Mouse (Mus musculus) forebrain, postnatal 0 days (tissue): Measurements from ENCODE around the gene Fam49a. TPM values are rescaled to one million over a fixed set of nuclear protein-coding genes. Genes with fewer than 3 reads are reported as not detected.

ENCODE experiments used
- ATAC-seq: fragments of 200-750 bp; cut with Nextera tagmentation; 2 replicates; pipeline ENCODE4 v1.8.0; 2017; ENCODE audit warnings: mild to moderate bottlenecking, moderate library complexity
- DNase-seq: peaks from one replicate; pipeline ENCODE4 v3.0.0-alpha.2; 2015
- H3K27ac ChIP-seq: fragments of 300-500 bp; sonication (generic); 2 replicates; pipeline ENCODE4 v1.5.1; 2014; ENCODE audit warnings: low read depth, mild to moderate bottlenecking, antibody characterized with exemption, low read length, moderate library complexity, mixed read lengths
- H3K27me3 ChIP-seq: fragments of 300-500 bp; sonication (generic); 2 replicates; pipeline ENCODE4 v1.6.1; 2014; ENCODE audit warnings: mild to moderate bottlenecking, low read length, mixed read lengths; ENCODE audit not compliant: insufficient read depth
- H3K36me3 ChIP-seq: fragments of 300-500 bp; sonication (generic); 2 replicates; pipeline ENCODE4 v1.6.1; 2014; ENCODE audit warnings: mild to moderate bottlenecking, moderate library complexity; ENCODE audit not compliant: insufficient read depth
- H3K4me1 ChIP-seq: fragments of 300-500 bp; sonication (generic); 2 replicates; pipeline ENCODE4 v1.6.1; 2014; ENCODE audit warnings: antibody characterized with exemption; ENCODE audit not compliant: insufficient read depth
- H3K4me2 ChIP-seq: fragments of 300-500 bp; sonication (generic); 2 replicates; pipeline ENCODE4 v1.6.1; 2014; ENCODE audit warnings: low read depth, mild to moderate bottlenecking, moderate library complexity
- H3K4me3 ChIP-seq: fragments of 300-500 bp; sonication (generic); 2 replicates; pipeline ENCODE4 v1.5.1; 2014; ENCODE audit warnings: low read depth, low read length, mixed read lengths
- H3K9ac ChIP-seq: fragments of 300-500 bp; sonication (generic); 2 replicates; pipeline ENCODE4 v1.6.1; 2014; ENCODE audit warnings: mild to moderate bottlenecking
- H3K9me3 ChIP-seq: fragments of 300-500 bp; sonication (generic); 2 replicates; pipeline ENCODE4 v1.6.1; 2016; ENCODE audit warnings: low read length
- CTCF ChIP-seq: sonication (generic); IDR thresholded peaks from 2 replicates; pipeline ENCODE4 v1.5.1; 2016; ENCODE audit warnings: antibody characterized with exemption, control low read depth, low read depth
- whole genome bisulfite sequencing: fragments of 180-500 bp; shearing (Covaris S2); extraction: QIAGEN DNeasy Blood & Tissue Kit; methylation state at CpG from one replicate; pipeline ENCODE4 v1.1.7; 2014; 5-methylcytosine and 5-hydroxymethylcytosine counted together
- polyA plus RNA-seq: library from polyadenylated mRNA; unstranded; fragments of >200 nt; fragmentation: Nextera tagmentation; extraction: Ambion mirVana; gene quantifications from 2 replicates; pipeline ENCODE4 v1.2.1, GENCODE M21; 2015
- total RNA-seq: library from RNA; depleted of rRNA; stranded (reverse); fragments of >200 nt; gene quantifications from 2 replicates; pipeline ENCODE4 v1.2.3, GENCODE M21; 2014

Gene Fam49a
- total and polyA plus RNA-seq, 2 experiments from 2014 or later: 120 to 202 TPM

- no peaks in the 10 kb centered on the region for H3K27me3 ChIP-seq
- no peak overlapping the region for H3K4me2 ChIP-seq
- TF ChIP-seq CTCF: peak; percentile 93
- H3K9me3 ChIP-seq: no peaks in the 10 kb centered on the region
- no peak overlapping the region for H3K9ac ChIP-seq
- H3K36me3 ChIP-seq: no peaks in the 10 kb centered on the region
- DNase-seq (peak; percentile 79), ATAC-seq (no peak)
- no peak overlapping the region for H3K4me3 ChIP-seq
- 32% methylated on average over 5 of the region's 5 CpGs for WGBS
- H3K27ac ChIP-seq: no peak overlapping the region
- peaks cover 8% of the 10 kb centered on the region; the same call in 1 of the 2 replicates for H3K4me1 ChIP-seq
Measured at GRCm38 (mm10) chr12:12412674-12413073, 150.7 kb downstream of the Fam49a start.

DNA sequence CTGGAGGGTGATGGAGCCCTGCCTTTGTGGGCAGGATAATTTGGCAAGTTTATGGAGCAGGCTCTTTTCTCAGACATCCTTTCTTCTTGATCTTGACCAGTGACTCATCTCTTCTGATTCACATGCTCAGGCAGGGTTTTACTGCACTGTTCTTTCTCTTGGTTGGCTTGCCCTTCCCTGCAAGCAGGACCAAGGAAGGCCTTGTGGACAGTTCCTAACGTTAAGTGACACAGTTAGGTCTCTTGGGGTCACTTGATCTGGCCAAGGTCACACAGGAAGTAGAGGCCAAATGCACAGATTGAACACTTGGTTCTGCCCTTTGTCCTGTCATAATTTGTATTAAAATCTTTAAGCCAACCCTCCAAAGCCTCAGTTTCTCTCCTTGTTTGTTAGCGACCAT is 158.5 kb downstream of the Fam49a start:
- no peaks in the 10 kb centered on the region for H3K4me1 ChIP-seq
- H3K27ac ChIP-seq: no peak overlapping the region
- H3K9me3 ChIP-seq: no peaks in the 10 kb centered on the region
- H3K9ac ChIP-seq: no peak overlapping the region
- no peak for DNase-seq
- no peak for TF ChIP-seq CTCF
- no peak; the same call in 1 of the 2 replicates for ATAC-seq
- WGBS: 11% methylated on average over 2 of the region's 2 CpGs
- H3K27me3 ChIP-seq: no peaks in the 10 kb centered on the region
- no peak overlapping the region; the same call in 1 of the 2 replicates for H3K4me2 ChIP-seq
- no peak overlapping the region for H3K4me3 ChIP-seq
- H3K36me3 ChIP-seq: no peaks in the 10 kb centered on the region

GRCm38 (mm10) chr12:12420841-12421579 is 159.1 kb downstream of the Fam49a start:
- H3K4me1 ChIP-seq: no peaks in the 10 kb centered on the region
- DNase-seq: peak; percentile 94
- 8% methylated on average over 25 of the region's 25 CpGs for WGBS
- H3K27me3 ChIP-seq: no peaks in the 10 kb centered on the region
- H3K9ac ChIP-seq: peak overlapping the region; percentile 60
- peak overlapping the region; percentile 30 for H3K4me3 ChIP-seq
- H3K27ac ChIP-seq: peak overlapping the region; percentile 68; the same call in 1 of the 2 replicates
- H3K9me3 ChIP-seq: no peaks in the 10 kb centered on the region
- TF ChIP-seq CTCF: peak; percentile 99
- ATAC-seq: peak; percentile 98
- peak overlapping the region; percentile 55 for H3K4me2 ChIP-seq
- no peaks in the 10 kb centered on the region for H3K36me3 ChIP-seq

DNA sequence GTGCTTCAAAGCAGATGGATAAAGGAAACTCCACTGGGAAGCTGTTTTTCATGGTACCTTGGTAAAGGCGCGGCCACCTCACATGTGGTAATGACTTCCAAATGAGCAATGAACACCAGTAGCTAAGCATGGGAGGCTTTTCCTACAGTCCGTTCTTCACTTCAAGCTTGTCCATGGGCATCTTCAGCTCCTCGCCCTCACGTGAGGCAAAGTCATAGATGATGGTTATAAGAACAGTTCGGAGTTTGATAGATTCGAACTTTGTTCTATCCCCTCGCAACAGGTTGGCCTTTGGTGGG is 159.6 kb downstream of the Fam49a start:
- no peak for TF ChIP-seq CTCF
- H3K4me2 ChIP-seq: no peak overlapping the region
- 90% methylated on average over 8 of the region's 8 CpGs for WGBS

DNA sequence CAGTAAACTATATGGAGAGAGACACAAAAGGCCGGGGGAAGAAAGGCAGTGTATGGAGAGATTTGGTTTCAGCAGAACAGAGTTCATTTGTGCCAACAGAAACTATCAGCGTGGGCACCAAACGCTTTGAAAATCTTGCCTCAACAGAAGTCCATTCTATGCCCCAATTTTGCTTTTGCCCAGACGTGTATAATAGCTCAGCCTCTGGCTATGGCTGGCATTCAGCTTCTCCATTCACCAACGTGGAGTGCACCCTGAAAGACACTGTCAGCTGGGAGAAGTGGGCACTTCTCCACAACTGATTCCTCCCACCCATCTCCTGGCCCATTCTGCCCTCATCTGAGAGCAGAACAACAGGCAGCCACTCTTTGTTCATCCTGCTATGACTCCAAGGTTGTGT is 163.2 kb downstream of the Fam49a start:
- 23% methylated on average over 5 of the region's 5 CpGs for WGBS
- no peak for DNase-seq
- no peak overlapping the region for H3K27ac ChIP-seq

More for the DNA sequence above, 159.6 kb downstream of the Fam49a start:
- Histone ChIP-seq H3K9ac (no peak overlapping the region), H3K36me3 (no peaks in the 10 kb centered on the region), H3K4me1 (no peaks in the 10 kb centered on the region), H3K9me3 (no peaks in the 10 kb centered on the region), H3K4me3 (no peak overlapping the region), H3K27ac (peak overlapping the region; percentile 68; the same call in 1 of the 2 replicates), H3K27me3 (no peaks in the 10 kb centered on the region)
- DNase-seq (no peak), ATAC-seq (no peak)

GRCm38 (mm10) chr12:12427285-12427684 is 165.3 kb downstream of the Fam49a start:
- Histone ChIP-seq H3K27ac (no peak overlapping the region), H3K4me1 (no peaks in the 10 kb centered on the region), H3K9ac (no peak overlapping the region), H3K27me3 (no peaks in the 10 kb centered on the region), H3K9me3 (no peaks in the 10 kb centered on the region), H3K36me3 (no peaks in the 10 kb centered on the region), H3K4me2 (no peak overlapping the region), H3K4me3 (no peak overlapping the region)
- ATAC-seq (no peak), DNase-seq (no peak)
- TF ChIP-seq CTCF: no peak
- 93% methylated on average over 1 of the region's 1 CpGs for WGBS

More for the DNA sequence above, 163.2 kb downstream of the Fam49a start:
- TF ChIP-seq CTCF: no peak
- Histone ChIP-seq H3K4me3 (no peak overlapping the region), H3K4me2 (no peak overlapping the region), H3K9ac (no peak overlapping the region), H3K36me3 (no peaks in the 10 kb centered on the region), H3K9me3 (no peaks in the 10 kb centered on the region), H3K4me1 (no peaks in the 10 kb centered on the region), H3K27me3 (no peaks in the 10 kb centered on the region)
- no peak for ATAC-seq

GRCm38 (mm10) chr12:12428886-12429285 is 166.9 kb downstream of the Fam49a start:
- no peaks in the 10 kb centered on the region for H3K4me1 ChIP-seq
- H3K9me3 ChIP-seq: no peaks in the 10 kb centered on the region
- no peak for TF ChIP-seq CTCF
- 82% methylated on average over 7 of the region's 7 CpGs for WGBS
- no peak for DNase-seq
- H3K27me3 ChIP-seq: no peaks in the 10 kb centered on the region
- no peak overlapping the region for H3K9ac ChIP-seq
- no peak overlapping the region for H3K4me3 ChIP-seq
- no peaks in the 10 kb centered on the region for H3K36me3 ChIP-seq
- ATAC-seq: no peak
- H3K27ac ChIP-seq: no peak overlapping the region
- no peak overlapping the region for H3K4me2 ChIP-seq
